Mouse (Mus musculus) forebrain, embryonic 10.5 days (tissue): Measurements from ENCODE around the gene Hoxd1. TPM values are rescaled to one million over a fixed set of nuclear protein-coding genes. Genes with fewer than 3 reads are reported as not detected.

Experiments
- DNase-seq: peaks from one replicate; pipeline ENCODE4 v3.0.0-alpha.2; 2017; ENCODE audit warnings: low spot score; ENCODE audit errors: extremely low spot score
- H3K27ac ChIP-seq: fragments of 300-500 bp; sonication (generic); 2 replicates; pipeline ENCODE4 v1.5.1; 2016; ENCODE audit warnings: mild to moderate bottlenecking
- H3K27me3 ChIP-seq: fragments of 300-500 bp; sonication (generic); 2 replicates; pipeline ENCODE4 v1.6.1; 2016; ENCODE audit warnings: mild to moderate bottlenecking; ENCODE audit not compliant: poor library complexity, severe bottlenecking
- H3K36me3 ChIP-seq: fragments of 300-500 bp; sonication (generic); replicated peaks from 2 replicates; pipeline ENCODE4 v1.6.1; 2016; ENCODE audit warnings: mild to moderate bottlenecking, moderate library complexity
- H3K4me1 ChIP-seq: fragments of 300-500 bp; sonication (generic); 2 replicates; pipeline ENCODE4 v1.6.1; 2016
- H3K4me3 ChIP-seq: fragments of 300-500 bp; sonication (generic); 2 replicates; pipeline ENCODE4 v1.5.1; 2016; ENCODE audit warnings: mild to moderate bottlenecking, moderate library complexity
- H3K9me3 ChIP-seq: fragments of 300-500 bp; sonication (generic); 2 replicates; pipeline ENCODE4 v1.6.1; 2016; ENCODE audit warnings: mild to moderate bottlenecking, moderate library complexity
- WGBS: fragments of 180-500 bp; shearing (Covaris S2); methylation state at CpG from one replicate; pipeline ENCODE4 v1.1.7; 2016; 5-methylcytosine and 5-hydroxymethylcytosine counted together
- polyA plus RNA-seq: library from polyadenylated mRNA; unstranded; fragments of >200 nt; fragmentation: Nextera tagmentation; extraction: Ambion mirVana; gene quantifications from 2 replicates; pipeline ENCODE4 v1.2.1, GENCODE M21; 2016

Gene Hoxd1
- polyA plus RNA-seq, 1 experiment from 2014 or later, result not detected

GRCm38 (mm10) chr2:74746298-74746921, 16.4 kb upstream of the Hoxd1 start:
- Histone ChIP-seq H3K27me3 (peaks cover 100% of the 10 kb centered on the region), H3K9me3 (no peaks in the 10 kb centered on the region), H3K4me3 (no peak overlapping the region; the same call in 1 of the 2 replicates), H3K4me1 (peaks cover 24% of the 10 kb centered on the region), H3K27ac (no peak overlapping the region), H3K36me3 (no peaks in the 10 kb centered on the region)
- DNase-seq, result peak; percentile 46
- WGBS, result under 1% methylated on average over 58 of the region's 58 CpGs

- Histone ChIP-seq H3K4me1 (peaks cover 24% of the 10 kb centered on the region), H3K9me3 (no peaks in the 10 kb centered on the region), H3K27ac (no peak overlapping the region), H3K36me3 (no peaks in the 10 kb centered on the region), H3K4me3 (no peak overlapping the region), H3K27me3 (peaks cover 100% of the 10 kb centered on the region)
- no peak for DNase-seq
- WGBS, result under 1% methylated on average over 24 of the region's 24 CpGs
Measured at GRCm38 (mm10) chr2:74747006-74747405, 15.8 kb upstream of the Hoxd1 start.

- Histone ChIP-seq H3K4me1 (peaks cover 28% of the 10 kb centered on the region), H3K36me3 (no peaks in the 10 kb centered on the region), H3K9me3 (no peaks in the 10 kb centered on the region), H3K27me3 (peaks cover 100% of the 10 kb centered on the region), H3K4me3 (no peak overlapping the region), H3K27ac (no peak overlapping the region)
- DNase-seq, result peak; percentile 28
- 3% methylated on average over 11 of the region's 11 CpGs for WGBS
Measured at GRCm38 (mm10) chr2:74747661-74748141, 15.1 kb upstream of the Hoxd1 start.

- 2% methylated on average over 9 of the region's 9 CpGs for WGBS
- no peak overlapping the region for H3K4me3 ChIP-seq
- H3K27me3 ChIP-seq, result peaks cover 100% of the 10 kb centered on the region
- H3K9me3 ChIP-seq, result no peaks in the 10 kb centered on the region
- H3K36me3 ChIP-seq, result no peaks in the 10 kb centered on the region
- DNase-seq, result peak; percentile 18
- no peak overlapping the region for H3K27ac ChIP-seq
- peaks cover 35% of the 10 kb centered on the region for H3K4me1 ChIP-seq
Measured at GRCm38 (mm10) chr2:74748436-74748995, 14.3 kb upstream of the Hoxd1 start.

GRCm38 (mm10) chr2:74749337-74750121, 13.3 kb upstream of the Hoxd1 start:
- Histone ChIP-seq H3K4me1 (peaks cover 35% of the 10 kb centered on the region), H3K27me3 (peaks cover 100% of the 10 kb centered on the region), H3K9me3 (no peaks in the 10 kb centered on the region), H3K36me3 (no peaks in the 10 kb centered on the region), H3K4me3 (peak overlapping the region; percentile 44), H3K27ac (peak overlapping the region; percentile 30; the same call in 1 of the 2 replicates)
- DNase-seq, result peak; percentile 77
- WGBS, result under 1% methylated on average over 47 of the region's 47 CpGs

GRCm38 (mm10) chr2:74750731-74751250, 12.0 kb upstream of the Hoxd1 start:
- Histone ChIP-seq H3K4me3 (no peak overlapping the region), H3K27ac (no peak overlapping the region), H3K36me3 (no peaks in the 10 kb centered on the region), H3K4me1 (peaks cover 35% of the 10 kb centered on the region), H3K9me3 (no peaks in the 10 kb centered on the region), H3K27me3 (peaks cover 100% of the 10 kb centered on the region)
- DNase-seq, result peak; percentile 21
- 9% methylated on average over 5 of the region's 5 CpGs for WGBS

- H3K36me3 ChIP-seq, result no peaks in the 10 kb centered on the region
- H3K4me3 ChIP-seq, result no peak overlapping the region
- peaks cover 29% of the 10 kb centered on the region for H3K4me1 ChIP-seq
- H3K27me3 ChIP-seq, result peaks cover 100% of the 10 kb centered on the region
- no peaks in the 10 kb centered on the region for H3K9me3 ChIP-seq
- 62% methylated on average over 1 of the region's 1 CpGs for WGBS
- H3K27ac ChIP-seq, result no peak overlapping the region
- peak; percentile 18 for DNase-seq
Measured at GRCm38 (mm10) chr2:74751861-74752260, 10.9 kb upstream of the Hoxd1 start.

- no peak overlapping the region for H3K27ac ChIP-seq
- DNase-seq, result no peak
- H3K4me3 ChIP-seq, result peak overlapping the region; percentile 38
- no peaks in the 10 kb centered on the region for H3K36me3 ChIP-seq
- H3K27me3 ChIP-seq, result peaks cover 100% of the 10 kb centered on the region
- H3K4me1 ChIP-seq, result peaks cover 26% of the 10 kb centered on the region
- H3K9me3 ChIP-seq, result no peaks in the 10 kb centered on the region
- WGBS, result under 1% methylated on average over 45 of the region's 45 CpGs
Measured at GRCm38 (mm10) chr2:74752431-74753174, 10.2 kb upstream of the Hoxd1 start.

GRCm38 (mm10) chr2:74753175-74753523, 9.6 kb upstream of the Hoxd1 start:
- Histone ChIP-seq H3K4me1 (peaks cover 26% of the 10 kb centered on the region), H3K4me3 (peak overlapping the region; percentile 38), H3K36me3 (no peaks in the 10 kb centered on the region), H3K9me3 (no peaks in the 10 kb centered on the region), H3K27me3 (peaks cover 100% of the 10 kb centered on the region), H3K27ac (no peak overlapping the region)
- 0% methylated on average over 25 of the region's 25 CpGs for WGBS
- peak; percentile 46 for DNase-seq

- DNase-seq, result no peak
- Histone ChIP-seq H3K27me3 (peaks cover 100% of the 10 kb centered on the region), H3K9me3 (no peaks in the 10 kb centered on the region), H3K4me1 (peaks cover 26% of the 10 kb centered on the region), H3K27ac (no peak overlapping the region), H3K4me3 (no peak overlapping the region), H3K36me3 (no peaks in the 10 kb centered on the region)
- WGBS, result 17% methylated on average over 5 of the region's 5 CpGs
Measured at GRCm38 (mm10) chr2:74753711-74754110, 9.1 kb upstream of the Hoxd1 start.

- 3% methylated on average over 1 of the region's 1 CpGs for WGBS
- no peak for DNase-seq
- H3K36me3 ChIP-seq, result no peaks in the 10 kb centered on the region
- H3K4me3 ChIP-seq, result no peak overlapping the region
- H3K4me1 ChIP-seq, result peaks cover 22% of the 10 kb centered on the region
- H3K27ac ChIP-seq, result no peak overlapping the region
- no peaks in the 10 kb centered on the region for H3K9me3 ChIP-seq
- peaks cover 99% of the 10 kb centered on the region for H3K27me3 ChIP-seq
Measured at GRCm38 (mm10) chr2:74760146-74760545, 2.6 kb upstream of the Hoxd1 start.

GRCm38 (mm10) chr2:74761941-74762340, 839 bp upstream of the Hoxd1 start:
- H3K9me3 ChIP-seq, result no peaks in the 10 kb centered on the region
- no peak for DNase-seq
- H3K27me3 ChIP-seq, result peaks cover 99% of the 10 kb centered on the region
- no peaks in the 10 kb centered on the region for H3K36me3 ChIP-seq
- peak overlapping the region; percentile 56; the same call in 1 of the 2 replicates for H3K4me3 ChIP-seq
- H3K27ac ChIP-seq, result no peak overlapping the region
- H3K4me1 ChIP-seq, result peaks cover 22% of the 10 kb centered on the region
- WGBS, result 7% methylated on average over 13 of the region's 13 CpGs
